Mouse (Mus musculus): ENCODE results near the gene Rab32. TPM values are rescaled to one million over a fixed set of nuclear protein-coding genes. Genes with fewer than 3 reads are reported as not detected.

Gene Rab32
- polyA plus RNA-seq, 1 experiment from 2014 or later = 21.0 TPM

Other genes starting within 250 kb of the Rab32 start
- gene Adgb, start 85.9 kb downstream of the Rab32 start, polyA plus RNA-seq (2016; fragmentation: Nextera tagmentation; extraction: Ambion mirVana) = 0.05 and 0.08 TPM in 2 replicates
- not detected in 2 replicates for gene Gm10944, start 123.1 kb upstream of the Rab32 start, polyA plus RNA-seq (2016; fragmentation: Nextera tagmentation; extraction: Ambion mirVana)

All from limb, embryonic 10.5 days (tissue).